19 mouse cellular contexts compared by ENCODE assay signal in genomic region chr5:121124208-121125185, GRCm38 (mm10).
DNase-seq lines count a peak whose midpoint lies in the region; ATAC-seq and TF ChIP-seq lines count a peak whose summit lies in the region.
"Had no signal": no experiment of that assay in that cellular context is flagged by ENCODE, and none has a peak within 500 bp of the region (broad histone marks: within the 10 kb centered on the region; RNA-seq: fewer than 3 reads in every experiment).

No protein-coding gene starts in this region.

- 85% methylated on average over 5 of the region's 5 CpGs for WGBS in forebrain, embryonic 13.5 days
- 85% methylated on average over 5 of the region's 5 CpGs for WGBS in forebrain, embryonic 10.5 days
- WGBS in liver, postnatal 0 days (ENCODE audit: insufficient replicate concordance) = 32% methylated on average over 5 of the region's 5 CpGs

- no peaks in the 10 kb centered on the region for H3K27me3 ChIP-seq in forebrain, embryonic 13.5 days
- no peaks in the 10 kb centered on the region for H3K27me3 ChIP-seq in forebrain, embryonic 10.5 days (ENCODE audit: poor library complexity, severe bottlenecking)
- no peaks in the 10 kb centered on the region for H3K27me3 ChIP-seq in liver, postnatal 0 days (ENCODE audit: insufficient read depth, low read length)
- H3K27me3 ChIP-seq: midbrain, embryonic 13.5 days; neural tube, embryonic 12.5 days; stomach, embryonic 15.5 days had no signal

- H3K4me1 ChIP-seq in forebrain, embryonic 13.5 days = peaks cover 12% of the 10 kb centered on the region
- H3K4me1 ChIP-seq in forebrain, embryonic 10.5 days = peaks cover 4% of the 10 kb centered on the region
- H3K4me1 ChIP-seq in liver, postnatal 0 days (ENCODE audit: insufficient read depth) = no peaks in the 10 kb centered on the region
- H3K4me1 ChIP-seq in bone marrow macrophage, adult 2 months (ENCODE audit: control insufficient read depth, insufficient read depth, low read length) = peaks cover 32% of the 10 kb centered on the region
- H3K4me1 ChIP-seq: stomach, embryonic 15.5 days had no signal

- no peak overlapping the region for H3K4me2 ChIP-seq in forebrain, embryonic 13.5 days
- H3K4me2 ChIP-seq in liver, postnatal 0 days (ENCODE audit: low read depth, low read length) = no peak overlapping the region
- H3K4me2 ChIP-seq: midbrain, embryonic 13.5 days; neural tube, embryonic 12.5 days; stomach, embryonic 15.5 days had no signal

- no peak overlapping the region for H3K9ac ChIP-seq in forebrain, embryonic 13.5 days
- H3K9ac ChIP-seq in liver, postnatal 0 days (replicated peaks) = no peak overlapping the region
- H3K9ac ChIP-seq: midbrain, embryonic 13.5 days; neural tube, embryonic 12.5 days; stomach, embryonic 15.5 days had no signal

- peaks cover 3% of the 10 kb centered on the region; the same call in 1 of the 2 replicates for H3K36me3 ChIP-seq in forebrain, embryonic 13.5 days (ENCODE audit: poor library complexity, severe bottlenecking)
- peaks cover 7% of the 10 kb centered on the region for H3K36me3 ChIP-seq in forebrain, embryonic 10.5 days (replicated peaks)
- H3K36me3 ChIP-seq in liver, postnatal 0 days (replicated peaks; ENCODE audit: insufficient read depth, low read length) = no peaks in the 10 kb centered on the region
- H3K36me3 ChIP-seq: stomach, embryonic 15.5 days had no signal

- H3K4me3 ChIP-seq in forebrain, embryonic 13.5 days = no peak overlapping the region
- no peak overlapping the region for H3K4me3 ChIP-seq in forebrain, embryonic 10.5 days
- no peak overlapping the region for H3K4me3 ChIP-seq in liver, postnatal 0 days (ENCODE audit: low read depth, low read length)
- no peak overlapping the region for H3K4me3 ChIP-seq in bone marrow macrophage, adult 2 months (ENCODE audit: insufficient read depth, low read length)
- H3K4me3 ChIP-seq: midbrain, embryonic 13.5 days; neural tube, embryonic 12.5 days; stomach, embryonic 15.5 days had no signal

- H3K27ac ChIP-seq in forebrain, embryonic 13.5 days = peak overlapping the region; percentile 54
- no peak overlapping the region for H3K27ac ChIP-seq in forebrain, embryonic 10.5 days
- H3K27ac ChIP-seq in liver, postnatal 0 days (ENCODE audit: low read depth) = peak overlapping the region; percentile 23; the same call in 1 of the 2 replicates
- peak overlapping the region; percentile 58 for H3K27ac ChIP-seq in bone marrow macrophage, adult 2 months (ENCODE audit: insufficient read depth, low read depth, low read length)
- H3K27ac ChIP-seq: neural tube, embryonic 12.5 days; stomach, embryonic 15.5 days had no signal

- no peak for TF ChIP-seq POLR2A in bone marrow macrophage, adult 2 months (IDR thresholded peaks at IDR 0.05; ENCODE audit: borderline replicate concordance, low read depth, low read length)

- ATAC-seq in forebrain, embryonic 13.5 days = no peak
- ATAC-seq in liver, postnatal 0 days = 0 out of 2 replicates have a peak, but pooled peaks have one; percentile 19
- ATAC-seq in megakaryocyte progenitor cell, adult 5-6 weeks (replicated peaks; ENCODE audit: poor library complexity) = peak; percentile 69
- ATAC-seq: lung, postnatal 0 days; midbrain, embryonic 13.5 days had no signal

- TF ChIP-seq EP300 in liver, postnatal 0 days (IDR thresholded peaks at IDR 0.05; ENCODE audit: low read depth) = no peak

- no peaks in the 10 kb centered on the region for H3K9me3 ChIP-seq in forebrain, embryonic 13.5 days (replicated peaks)
- no peaks in the 10 kb centered on the region for H3K9me3 ChIP-seq in forebrain, embryonic 10.5 days
- no peaks in the 10 kb centered on the region for H3K9me3 ChIP-seq in liver, postnatal 0 days (ENCODE audit: low read length)
- H3K9me3 ChIP-seq: midbrain, embryonic 13.5 days; neural tube, embryonic 12.5 days; stomach, embryonic 15.5 days had no signal

- DNase-seq in forebrain, embryonic 10.5 days (ENCODE audit: extremely low spot score, low spot score) = no peak
- DNase-seq in liver, postnatal 0 days = no peak
- no peak for DNase-seq in liver
- no peak for DNase-seq in kidney, adult 18-20 months
- no peak for DNase-seq in urinary bladder, postnatal 4 days (ENCODE audit: low spot score in 2 of 2)
- DNase-seq: B cell, adult 2 months; cerebellum, adult 8-10 months; gastrocnemius, postnatal 10 days; kidney, adult 11 months; kidney, postnatal 36 days; right cerebral cortex, postnatal 4 days; thymus, postnatal 25 days had no signal

- TF ChIP-seq CTCF in liver, postnatal 0 days (IDR thresholded peaks at IDR 0.05; ENCODE audit: low read depth) = no peak
- no peak for TF ChIP-seq CTCF in bone marrow macrophage, adult 2 months (IDR thresholded peaks at IDR 0.05; ENCODE audit: low read depth, low read length)
